Mouse (Mus musculus): ENCODE results near the gene Zfp36. TPM values are rescaled to one million over a fixed set of nuclear protein-coding genes. Genes with fewer than 3 reads are reported as not detected.

The Zfp36 gene
- polyA plus RNA-seq, 1 experiment: 106 TPM

DNA sequence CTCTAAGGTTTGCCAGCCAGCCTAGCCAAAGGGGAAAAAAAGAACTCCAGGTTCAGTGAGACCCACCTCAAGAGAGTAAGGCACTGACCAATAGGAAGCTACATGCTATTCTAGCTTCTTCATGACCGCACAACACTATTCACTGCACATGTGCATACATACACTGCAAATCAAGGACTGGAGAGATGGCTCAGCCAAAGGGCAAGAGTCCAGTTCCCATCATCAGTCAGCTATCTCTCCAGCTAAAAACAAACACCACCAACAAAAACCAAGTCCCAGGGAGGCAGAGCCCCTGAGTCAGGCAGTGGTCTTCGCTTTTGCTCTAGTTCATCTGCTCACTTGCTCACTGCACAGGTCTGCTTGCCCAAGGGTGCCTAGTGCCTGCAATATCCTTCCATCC lies 51.8 kb downstream of the Zfp36 start:
- peaks cover 44% of the 10 kb centered on the region for H3K36me3 ChIP-seq (ENCODE audit: control insufficient read depth, insufficient read depth, low read length)
- TF ChIP-seq CTCF (IDR thresholded peaks at IDR 0.05; ENCODE audit: extremely low read depth, insufficient read depth, insufficient read length, insufficient replicate concordance) (no peak), POLR2A (IDR thresholded peaks at IDR 0.05; ENCODE audit: low read depth, low read length) (no peak)
- DNase-seq (ENCODE audit: low read depth in 1 of 2, low spot score in 2 of 2): no peak
- no peak overlapping the region for H3K4me3 ChIP-seq (ENCODE audit: extremely low read depth, insufficient read depth, insufficient read length)
- H3K27ac ChIP-seq (ENCODE audit: insufficient read depth, low read length): no peak overlapping the region
- WGBS: 93% methylated on average over 2 of the region's 2 CpGs
- no peaks in the 10 kb centered on the region for H3K27me3 ChIP-seq (ENCODE audit: control insufficient read depth, insufficient read depth, low read length)
- H3K4me1 ChIP-seq (ENCODE audit: control insufficient read depth, insufficient read depth, insufficient read length): no peaks in the 10 kb centered on the region

Other genes with a start within 250 kb of the Zfp36 start
- gene Fbl, start 210.5 kb downstream of the Zfp36 start, polyA plus RNA-seq (2012; rRNA removed): 49.5 and 52.2 TPM in 2 replicates
- 22.4 and 29.4 TPM in 2 replicates for gene Dyrk1b, start 200.8 kb downstream of the Zfp36 start, polyA plus RNA-seq (2012; rRNA removed)
- 2.4 and 3.5 TPM in 2 replicates for gene Eid2, start 112.4 kb downstream of the Zfp36 start, polyA plus RNA-seq (2012; rRNA removed)
- 4.1 and 9.3 TPM in 2 replicates for gene Eid2b, start 102.5 kb downstream of the Zfp36 start, polyA plus RNA-seq (2012; rRNA removed)
- not detected in 2 replicates for gene Selenov, start 89.1 kb downstream of the Zfp36 start, polyA plus RNA-seq (2012; rRNA removed)
- gene Dll3, start 78.0 kb downstream of the Zfp36 start, polyA plus RNA-seq (2012; rRNA removed): not detected in 2 replicates
- gene Timm50, start 68.2 kb downstream of the Zfp36 start, polyA plus RNA-seq (2012; rRNA removed): 37.9 and 45.7 TPM in 2 replicates
- gene Supt5, start 41.5 kb downstream of the Zfp36 start, polyA plus RNA-seq (2012; rRNA removed): 112 and 120 TPM in 2 replicates
- 1,505 and 1,761 TPM in 2 replicates for gene Rps16, start 29.6 kb downstream of the Zfp36 start, polyA plus RNA-seq (2012; rRNA removed)
- 64.0 and 66.4 TPM in 2 replicates for gene Plekhg2, start 7.7 kb downstream of the Zfp36 start, polyA plus RNA-seq (2012; rRNA removed)
- 26.6 and 31.5 TPM in 2 replicates for gene Med29, start 12.5 kb upstream of the Zfp36 start, polyA plus RNA-seq (2012; rRNA removed)
- gene Paf1, start 12.7 kb upstream of the Zfp36 start, polyA plus RNA-seq (2012; rRNA removed): 85.1 and 88.6 TPM in 2 replicates
- gene Gmfg, start 57.2 kb upstream of the Zfp36 start, polyA plus RNA-seq (2012; rRNA removed): 43.1 and 46.2 TPM in 2 replicates
- 2.7 and 3.3 TPM in 2 replicates for gene Lrfn1, start 71.7 kb upstream of the Zfp36 start, polyA plus RNA-seq (2012; rRNA removed)
- gene Ifnl2, start 130.2 kb upstream of the Zfp36 start, polyA plus RNA-seq (2012; rRNA removed): not detected in 2 replicates
- not detected in 2 replicates for gene Ifnl3, start 142.6 kb upstream of the Zfp36 start, polyA plus RNA-seq (2012; rRNA removed)
- gene Sycn, start 160.6 kb upstream of the Zfp36 start, polyA plus RNA-seq (2012; rRNA removed): 3,549 and 8,446 TPM in 2 replicates
- gene Nccrp1, start 167.0 kb upstream of the Zfp36 start, polyA plus RNA-seq (2012; rRNA removed): 0.81 and 1.0 TPM in 2 replicates
- 48.2 and 68.2 TPM in 2 replicates for gene Samd4b, start 217.9 kb upstream of the Zfp36 start, polyA plus RNA-seq (2012; rRNA removed)
- gene Pak4, start 217.9 kb upstream of the Zfp36 start, polyA plus RNA-seq (2012; rRNA removed): 13.2 and 17.6 TPM in 2 replicates